Mouse (Mus musculus) ES-E14 (cell line): ENCODE data around the gene Sbno2. TPM values are rescaled to one million over a fixed set of nuclear protein-coding genes. Genes with fewer than 3 reads are reported as not detected.
A peak's percentile ranks its signal among the peaks of the same experiment; 100 is the strongest.

ENCODE experiments used
- DNase-seq: peaks from one replicate; pipeline ENCODE4 v3.0.0-alpha.2; 2013; ENCODE audit warnings: low read depth, low spot score
- H3K27ac ChIP-seq: 2 replicates; pipeline ENCODE4 v1.5.1; 2012; ENCODE audit warnings: low read depth, mild to moderate bottlenecking, low read length, moderate library complexity, mixed read lengths; ENCODE audit not compliant: poor library complexity, insufficient read depth, severe bottlenecking
- H3K36me3 ChIP-seq: 2 replicates; pipeline ENCODE4 v1.6.1; 2012; ENCODE audit warnings: mild to moderate bottlenecking, low read length, moderate library complexity, mixed read lengths; ENCODE audit not compliant: control insufficient read depth, poor library complexity, insufficient read depth, severe bottlenecking
- H3K4me1 ChIP-seq, 2 experiments: fragments of 150-350 bp in 1 of 2; sonication (generic) in 1 of 2; 2 replicates each; pipeline ENCODE4 v1.6.1; 2012; ENCODE audit warnings: low read length in 2 of 2, mild to moderate bottlenecking in 1 of 2, mixed read lengths in 1 of 2; ENCODE audit not compliant: control insufficient read depth in 2 of 2, insufficient read depth in 2 of 2, poor library complexity in 1 of 2
- H3K4me3 ChIP-seq, 2 experiments: fragments of 150-350 bp in 1 of 2; sonication (generic) in 1 of 2; 2 replicates each; pipeline ENCODE4 v1.5.1; 2012; ENCODE audit warnings: low read length in 2 of 2, low read depth in 1 of 2, mild to moderate bottlenecking in 1 of 2, mixed read lengths in 1 of 2; ENCODE audit not compliant: insufficient read depth in 1 of 2, poor library complexity in 1 of 2, severe bottlenecking in 1 of 2
- H3K9ac ChIP-seq: 2 replicates; pipeline ENCODE4 v1.6.1; 2012; ENCODE audit warnings: low read depth, mild to moderate bottlenecking, low read length, mixed read lengths; ENCODE audit not compliant: poor library complexity, insufficient read depth, severe bottlenecking
- H3K9me3 ChIP-seq: fragments of 150-350 bp; sonication (generic); 2 replicates; pipeline ENCODE4 v1.6.1; 2012; ENCODE audit warnings: low read depth, mild to moderate bottlenecking, low read length; ENCODE audit not compliant: control insufficient read depth, insufficient read depth
- CHD2 ChIP-seq: IDR thresholded peaks from 2 replicates; pipeline ENCODE4 v1.6.1; 2014; ENCODE audit warnings: mild to moderate bottlenecking, low read depth, low read length, inconsistent platforms
- HCFC1 ChIP-seq: IDR thresholded peaks from 2 replicates; pipeline ENCODE4 v1.6.1; 2012; ENCODE audit warnings: low read length, inconsistent platforms, borderline replicate concordance; ENCODE audit not compliant: insufficient read depth
- MAFK ChIP-seq: IDR thresholded peaks from 2 replicates; pipeline ENCODE4 v1.6.1; 2014; ENCODE audit warnings: mild to moderate bottlenecking, low read depth, low read length, inconsistent platforms; ENCODE audit not compliant: insufficient read depth
- ZC3H11A ChIP-seq: IDR thresholded peaks from 2 replicates; pipeline ENCODE4 v1.6.1; 2012; ENCODE audit warnings: low read depth, mild to moderate bottlenecking, inconsistent platforms, low read length, borderline replicate concordance
- ZNF384 ChIP-seq: IDR thresholded peaks from 2 replicates; pipeline ENCODE4 v1.6.1; 2012; ENCODE audit warnings: low read depth, low read length, inconsistent platforms
- in situ Hi-C, 2 experiments: fragments of 600-800 bp; cut with MboI; formaldehyde crosslinking; loops; one replicate each; pipeline ENCODE4 v1.15.1; 2025; ENCODE audit warnings: low sequenced_read_pairs in 2 of 2, inconsistent platforms in 1 of 2; ENCODE audit not compliant: unreplicated experiment in 2 of 2
- total RNA-seq: library from RNA; depleted of rRNA; stranded (reverse); fragments of 300-350 nt; gene quantifications from 2 replicates; pipeline ENCODE4 v1.2.3, GENCODE M21; 2012

Gene Sbno2
- total RNA-seq, 1 experiment, result 36.6 TPM

GRCm38 (mm10) chr10:80063104-80063503 lies 42.3 kb downstream of the Sbno2 start:
- H3K4me3 ChIP-seq, result no peak overlapping the region
- no peak overlapping the region for H3K9ac ChIP-seq
- TF ChIP-seq ZC3H11A, result no peak
- TF ChIP-seq MAFK, result no peak
- no peak for TF ChIP-seq ZNF384
- TF ChIP-seq CHD2, result no peak
- TF ChIP-seq HCFC1, result no peak
- no peak for DNase-seq
- no peaks in the 10 kb centered on the region for H3K9me3 ChIP-seq
- in situ Hi-C loops, result no loop called here
- H3K4me1 ChIP-seq, result peaks cover 0 to 9% of the 10 kb centered on the region in 2 experiments; a peak in 2 of 4 replicates
- no peak overlapping the region for H3K27ac ChIP-seq
- H3K36me3 ChIP-seq, result peaks cover 55% of the 10 kb centered on the region; the same call in 1 of the 2 replicates

GRCm38 (mm10) chr10:80057683-80058326 lies 47.6 kb downstream of the Sbno2 start:
- peak overlapping the region; percentile 3; the same call in 1 of the 2 replicates for H3K27ac ChIP-seq
- in situ Hi-C loops, result no loop called here
- TF ChIP-seq ZNF384, result no peak
- TF ChIP-seq ZC3H11A, result no peak
- TF ChIP-seq CHD2, result no peak
- TF ChIP-seq MAFK, result no peak

GRCm38 (mm10) chr10:80056976-80057682 lies 48.2 kb downstream of the Sbno2 start:
- Histone ChIP-seq H3K36me3 (peaks cover 52% of the 10 kb centered on the region), H3K4me1 (peaks cover 5 to 21% of the 10 kb centered on the region in 2 experiments; a peak in 3 of 4 replicates), H3K9ac (peak overlapping the region; percentile 29), H3K27ac (no peak overlapping the region), H3K9me3 (no peaks in the 10 kb centered on the region), H3K4me3 (peak overlapping the region; percentile 10 to 47; a peak in 3 of 4 replicates)
- DNase-seq, result no peak
- TF ChIP-seq CHD2, result no peak; the same call in 1 of the 2 replicates
- in situ Hi-C loops, result no loop called here

More at GRCm38 (mm10) chr10:80057683-80058326, 47.6 kb downstream of the Sbno2 start:
- DNase-seq, result no peak
- peak overlapping the region; percentile 29 for H3K9ac ChIP-seq
- H3K4me1 ChIP-seq, result peaks cover 0 to 14% of the 10 kb centered on the region in 2 experiments; a peak in 3 of 4 replicates
- peaks cover 58% of the 10 kb centered on the region for H3K36me3 ChIP-seq
- H3K9me3 ChIP-seq, result no peaks in the 10 kb centered on the region
- H3K4me3 ChIP-seq, result peak overlapping the region; percentile 10 to 47; a peak in 3 of 4 replicates

GRCm38 (mm10) chr10:80056506-80056905 lies 48.9 kb downstream of the Sbno2 start:
- Histone ChIP-seq H3K4me3 (peak overlapping the region in 1 of 2 experiments; percentile 34; a peak in 1 of 4 replicates), H3K4me1 (peaks cover 5 to 21% of the 10 kb centered on the region in 2 experiments; a peak in 3 of 4 replicates), H3K36me3 (peaks cover 49% of the 10 kb centered on the region), H3K9ac (no peak overlapping the region), H3K9me3 (no peaks in the 10 kb centered on the region), H3K27ac (no peak overlapping the region)
- DNase-seq, result no peak
- in situ Hi-C loops, result no loop called here
- TF ChIP-seq ZNF384 (no peak), ZC3H11A (no peak), HCFC1 (no peak), CHD2 (no peak), MAFK (no peak)
